Mouse (Mus musculus): ENCODE measurements around the gene Fetub.

Gene Fetub

GRCm38 (mm10) chr16:22967383-22968030, 49.4 kb downstream of the Fetub start:
- DNase-seq, result no peak

All from right cerebral cortex, postnatal 14 days (tissue).